Mouse (Mus musculus): ENCODE results near the gene Trak1.
A peak's percentile ranks its signal among the peaks of the same experiment; 100 is the strongest.

Gene Trak1

DNA sequence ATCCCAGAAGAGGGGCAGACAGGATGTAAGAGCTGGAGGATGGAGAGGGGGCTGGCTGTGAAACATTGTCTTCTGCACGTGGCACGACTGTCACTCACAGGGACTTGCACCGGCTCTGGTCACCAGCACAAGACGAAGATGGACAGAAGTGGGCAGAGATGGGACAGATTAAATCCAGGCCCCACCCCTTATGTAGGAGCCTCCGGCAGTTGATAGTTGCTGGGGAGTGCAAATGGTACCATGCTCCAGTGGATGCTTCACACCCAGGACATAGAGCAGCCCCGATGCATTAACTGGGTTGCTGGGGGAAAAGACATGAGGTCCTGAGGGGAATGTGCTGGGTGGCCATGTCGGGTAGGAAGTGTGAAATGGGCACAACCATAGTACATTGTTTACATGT, 2.1 kb upstream of the Trak1 start:
- no peak for DNase-seq (ENCODE audit: low spot score)

DNA sequence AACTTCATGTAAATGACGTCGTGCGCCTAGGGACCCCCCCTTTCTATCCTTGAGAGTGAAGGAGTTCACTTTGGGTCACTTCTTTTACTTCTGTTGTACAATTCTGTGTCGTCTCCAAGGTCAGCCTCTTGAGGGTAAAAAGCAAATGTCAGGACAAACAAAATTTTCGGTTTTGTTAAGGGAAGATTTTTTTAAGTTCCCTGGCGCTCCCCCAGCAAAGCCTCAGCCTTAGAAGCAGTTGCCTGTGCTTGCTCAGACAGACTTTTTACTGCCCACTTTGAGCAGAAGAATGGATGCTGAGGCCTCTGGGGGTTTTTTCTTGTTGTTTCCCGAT, 730 bp downstream of the Trak1 start:
- DNase-seq (ENCODE audit: low spot score), result peak; percentile 30

DNA sequence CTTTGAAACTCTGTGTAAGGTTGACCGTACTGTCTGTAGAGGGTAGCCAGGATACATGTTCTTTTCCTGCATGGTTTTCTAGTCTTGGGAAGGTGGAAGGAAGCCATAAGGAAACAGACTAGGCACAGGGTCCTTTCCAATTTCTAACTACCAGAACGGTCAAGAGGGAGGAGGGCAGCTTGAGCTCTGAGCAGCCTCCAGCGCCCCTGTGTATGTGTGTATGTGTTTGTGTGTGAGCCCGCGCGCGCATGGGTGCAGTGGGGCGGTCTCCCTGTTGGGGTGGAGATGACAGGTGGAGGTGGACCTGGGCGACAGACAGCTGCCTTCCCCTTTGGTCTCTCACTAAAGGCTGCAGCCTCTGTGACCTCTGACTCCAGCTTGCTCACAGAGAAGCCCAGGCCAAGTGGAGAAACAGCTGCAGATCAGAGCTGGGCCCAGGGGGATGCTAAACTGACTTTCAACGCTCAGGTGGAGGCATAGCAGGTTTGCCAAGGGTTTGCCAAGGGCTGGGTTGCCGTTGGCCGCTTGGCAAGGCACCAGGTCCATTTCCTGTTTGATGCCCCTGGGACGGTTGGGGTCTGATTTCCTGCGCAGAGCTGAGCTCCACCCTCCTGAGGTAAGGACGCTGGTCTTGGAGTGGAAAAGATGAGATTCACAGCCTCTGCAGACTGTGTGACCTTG, 1.2 kb downstream of the Trak1 start:
- peak; percentile 61 for DNase-seq (ENCODE audit: low spot score)

DNA sequence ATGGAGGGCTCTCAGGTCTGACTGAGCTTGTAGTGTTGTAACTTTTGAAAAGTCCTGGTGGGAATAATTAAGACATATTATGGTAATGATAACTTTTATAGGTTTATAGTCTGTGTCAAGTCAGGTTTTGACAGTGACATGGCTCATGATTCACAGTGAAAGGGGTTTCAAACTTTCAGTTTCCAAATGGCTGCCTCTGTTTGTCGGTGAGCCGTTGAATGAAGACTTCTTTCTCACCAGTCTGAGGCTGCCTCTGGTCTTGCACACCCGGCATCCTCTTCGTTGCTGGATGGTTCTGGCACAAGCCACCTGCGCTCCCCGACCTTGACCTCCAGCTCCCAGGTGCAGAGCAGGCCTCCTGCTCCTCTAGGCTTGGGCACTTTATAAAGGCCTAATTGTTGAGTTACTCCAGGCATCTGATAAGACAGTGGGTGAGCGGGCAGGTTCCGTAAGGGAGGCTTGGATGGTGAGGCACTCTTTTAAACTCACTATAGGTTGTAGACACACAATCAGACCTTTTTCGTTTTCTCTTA, 2.0 kb downstream of the Trak1 start:
- DNase-seq (ENCODE audit: low spot score), result no peak

DNA sequence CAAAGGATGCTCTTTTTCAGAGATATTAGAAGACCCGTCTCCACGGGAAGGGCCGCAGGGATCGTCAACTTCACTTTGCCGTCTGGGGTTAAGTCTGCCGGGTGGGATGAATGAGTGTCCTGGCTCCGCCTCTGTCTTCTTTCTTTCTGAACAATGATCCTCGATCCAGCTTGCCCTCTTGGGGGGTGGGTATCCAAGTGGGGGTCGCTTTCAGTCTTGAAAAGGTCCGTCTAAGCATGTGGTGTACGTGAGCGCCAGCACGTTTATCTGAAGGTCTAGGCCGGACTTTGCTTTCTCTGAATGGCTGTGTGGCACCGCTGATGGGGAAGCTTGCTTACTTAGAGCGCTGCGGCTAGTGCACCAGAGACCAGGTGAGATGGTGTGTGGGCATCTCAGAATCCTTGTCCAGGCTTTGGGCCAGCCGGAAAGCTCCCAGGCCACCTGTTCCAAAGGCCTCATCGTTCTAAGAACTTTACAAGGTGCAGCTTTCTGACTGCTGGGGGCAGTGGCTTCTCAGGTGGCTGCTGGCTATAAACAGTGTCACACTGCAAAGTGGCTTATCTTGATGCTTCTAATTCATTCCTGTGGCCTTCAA, 2.8 kb downstream of the Trak1 start:
- no peak for DNase-seq (ENCODE audit: low spot score)

DNA sequence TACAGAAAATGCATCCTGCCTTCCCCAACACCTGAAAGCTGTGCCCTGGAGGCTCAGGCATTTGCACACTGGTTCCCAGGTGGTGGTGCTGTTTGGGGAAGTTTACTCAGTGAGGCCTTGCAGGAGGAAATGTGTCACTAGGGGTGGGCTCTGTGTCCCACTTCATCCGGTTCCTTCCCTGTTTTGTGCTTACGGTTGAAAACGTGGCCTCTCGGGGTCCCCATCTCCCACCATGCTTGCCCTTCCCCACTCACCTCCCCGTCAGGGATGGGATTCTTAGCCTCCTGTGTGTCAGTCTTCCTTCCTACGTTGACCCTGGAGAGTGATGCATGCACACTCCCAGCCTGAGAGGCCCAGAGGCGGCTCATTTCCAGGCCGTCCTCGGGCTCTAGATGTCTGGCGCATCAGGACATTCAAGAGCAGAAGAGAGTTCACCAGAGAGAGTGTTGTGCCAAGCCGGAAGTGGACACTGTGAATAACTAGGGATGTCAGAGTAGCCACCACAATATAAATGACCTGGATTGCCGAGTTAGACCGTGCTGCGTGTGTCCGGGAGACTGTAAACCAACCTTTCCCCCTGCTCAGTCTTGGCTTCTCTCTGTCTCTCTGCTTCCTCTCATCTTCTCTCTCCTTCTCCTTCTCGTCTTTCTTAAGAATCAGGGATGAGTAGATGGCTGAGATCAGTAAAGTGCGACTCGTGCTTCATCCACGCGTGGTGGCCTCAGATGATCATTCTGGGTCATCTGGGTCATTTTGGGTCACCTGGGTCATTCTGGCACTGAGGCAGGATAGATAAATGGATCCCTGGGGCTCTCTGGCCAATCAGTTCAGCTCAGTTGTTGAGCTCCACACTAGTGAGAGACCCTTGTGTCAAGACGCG, 4.0 kb downstream of the Trak1 start:
- DNase-seq (ENCODE audit: low spot score), result no peak

DNA sequence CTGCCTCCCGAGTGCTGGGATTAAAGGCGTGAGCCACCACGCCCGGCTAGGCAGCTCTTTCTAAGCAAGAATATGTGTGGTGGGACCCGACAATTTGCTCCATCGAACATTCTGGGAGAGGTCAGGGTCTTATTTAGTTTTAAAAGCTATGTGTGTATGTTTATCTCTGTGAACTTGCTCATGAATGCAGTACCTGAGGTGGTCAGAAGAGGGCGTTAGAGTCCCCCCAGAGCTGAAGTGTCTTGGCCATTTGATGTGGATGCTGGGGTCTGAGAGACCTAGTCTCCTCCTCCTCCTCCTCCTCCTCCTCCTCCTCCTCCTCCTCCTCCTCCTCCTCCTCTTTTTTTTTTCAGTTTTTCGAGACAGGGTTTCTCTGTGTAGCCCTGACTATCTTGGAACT, 5.2 kb downstream of the Trak1 start:
- DNase-seq (ENCODE audit: low spot score), result no peak

DNA sequence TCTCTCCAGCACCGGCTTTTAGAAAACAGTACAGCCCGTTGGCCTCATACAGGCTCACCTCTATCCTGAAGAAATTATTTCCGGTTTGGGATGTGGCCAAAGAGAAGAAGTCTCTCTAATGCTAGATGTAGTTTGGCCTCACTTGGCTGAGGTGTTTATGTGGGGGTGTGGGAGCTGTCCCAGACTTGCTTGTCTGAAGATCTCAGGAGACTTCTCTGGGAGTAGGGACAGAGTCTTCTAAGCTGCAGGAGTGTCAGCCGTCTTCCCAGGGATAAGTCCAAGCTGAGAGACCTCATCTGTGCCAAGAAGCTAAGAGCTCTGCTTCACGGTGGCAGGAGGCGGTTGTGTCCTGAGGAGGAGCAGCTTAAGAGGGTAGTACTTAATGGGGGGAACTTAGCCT, 5.8 kb downstream of the Trak1 start:
- no peak for DNase-seq (ENCODE audit: low spot score)

DNA sequence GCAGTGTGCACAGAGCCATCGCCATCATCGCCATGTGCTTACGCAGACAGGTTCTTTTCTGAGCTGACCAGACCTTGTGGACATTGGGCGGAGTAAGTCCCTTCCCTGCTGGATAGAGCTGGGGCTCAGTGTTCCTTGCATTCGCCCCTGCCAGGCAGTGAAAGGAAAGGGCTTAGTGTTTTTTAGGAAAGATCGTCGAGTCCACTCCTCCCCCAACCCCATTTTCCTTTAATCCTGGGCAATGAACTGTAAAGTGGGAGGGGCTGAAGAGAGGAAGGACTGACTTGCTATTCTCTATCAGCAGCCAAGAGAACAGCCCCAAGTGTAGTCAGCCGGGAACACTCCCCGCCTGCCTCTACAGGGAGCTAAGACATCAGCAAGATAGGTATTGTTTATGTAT, 6.4 kb downstream of the Trak1 start:
- DNase-seq (ENCODE audit: low spot score), result no peak

DNA sequence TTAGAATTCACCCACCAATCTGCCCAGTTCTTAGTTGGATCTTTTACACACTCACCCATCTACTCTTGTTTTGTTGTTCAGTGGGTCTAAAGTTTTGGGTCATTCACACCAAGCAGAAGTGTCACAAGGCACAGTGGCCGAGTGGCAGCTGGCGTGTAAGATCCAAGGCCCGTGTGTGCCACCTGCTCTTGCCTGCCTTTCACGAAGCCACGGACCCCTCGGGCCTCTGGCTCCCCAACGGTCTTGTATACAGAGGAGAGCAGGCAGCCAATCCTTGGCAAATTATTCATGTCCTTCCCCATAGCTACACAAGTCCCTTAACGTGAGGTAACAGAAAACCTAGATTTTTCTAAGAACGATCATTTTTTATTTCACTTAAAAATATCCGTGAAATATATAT, 7.2 kb downstream of the Trak1 start:
- DNase-seq (ENCODE audit: low spot score), result no peak

DNA sequence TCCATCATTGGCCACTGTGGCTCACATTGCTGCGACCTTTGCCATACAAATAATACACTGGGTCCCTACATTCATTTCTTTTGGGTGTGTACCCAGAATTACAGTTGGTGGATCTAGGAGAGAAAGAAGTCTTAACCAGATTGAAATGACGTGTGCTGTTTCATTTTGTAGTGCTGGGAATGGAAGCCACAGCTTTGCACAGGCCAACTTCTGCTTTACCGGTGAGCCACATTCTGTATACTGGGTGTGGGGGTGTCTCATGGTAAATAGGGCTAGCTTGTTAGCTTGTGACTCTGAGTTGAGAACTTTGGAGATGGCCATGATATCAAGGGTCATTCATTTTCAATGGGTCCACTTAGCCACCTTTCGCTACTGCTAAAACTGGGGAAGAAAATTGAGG, 8.2 kb downstream of the Trak1 start:
- DNase-seq (ENCODE audit: low spot score), result no peak

DNA sequence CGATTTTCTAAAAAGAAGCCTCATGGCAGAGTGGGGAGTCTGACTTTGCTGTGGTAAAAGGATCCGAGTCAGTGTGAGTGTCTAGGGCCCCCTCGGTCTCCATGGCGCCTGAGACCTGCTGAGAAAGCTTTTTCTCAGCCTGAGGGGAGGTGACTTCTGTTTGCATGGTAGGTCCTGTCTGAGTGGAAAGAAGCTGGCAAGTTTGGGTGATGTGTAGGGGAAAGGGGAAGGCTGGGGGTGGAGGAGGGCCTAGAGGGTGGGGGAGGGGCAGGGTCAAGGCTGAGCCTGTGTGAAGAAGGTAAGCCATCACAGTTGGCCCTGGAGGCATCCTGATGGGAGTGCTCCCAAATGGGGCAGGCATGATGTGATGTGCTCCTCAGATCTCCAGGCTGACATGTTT, 12.0 kb downstream of the Trak1 start:
- DNase-seq (ENCODE audit: low spot score), result no peak

DNA sequence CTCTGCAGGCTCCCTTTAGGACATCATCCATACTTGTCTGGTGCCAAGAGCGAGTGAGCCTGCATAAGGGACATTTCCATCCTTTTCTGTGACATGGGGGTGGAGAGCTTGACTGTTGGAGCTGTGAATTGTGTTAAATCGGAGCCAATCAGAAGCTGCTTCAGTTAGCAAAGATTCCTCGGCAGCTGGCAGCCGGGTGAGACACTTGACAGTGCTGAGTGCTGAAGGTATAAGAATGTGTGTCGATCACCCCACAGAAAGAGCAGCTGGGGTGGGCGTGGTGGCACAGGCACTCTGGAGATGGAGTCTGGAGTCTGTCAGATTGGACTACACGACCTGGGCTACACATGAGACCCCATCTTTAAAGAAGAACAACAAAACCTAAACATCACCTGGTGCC, 13.2 kb downstream of the Trak1 start:
- no peak for DNase-seq (ENCODE audit: low spot score)

DNA sequence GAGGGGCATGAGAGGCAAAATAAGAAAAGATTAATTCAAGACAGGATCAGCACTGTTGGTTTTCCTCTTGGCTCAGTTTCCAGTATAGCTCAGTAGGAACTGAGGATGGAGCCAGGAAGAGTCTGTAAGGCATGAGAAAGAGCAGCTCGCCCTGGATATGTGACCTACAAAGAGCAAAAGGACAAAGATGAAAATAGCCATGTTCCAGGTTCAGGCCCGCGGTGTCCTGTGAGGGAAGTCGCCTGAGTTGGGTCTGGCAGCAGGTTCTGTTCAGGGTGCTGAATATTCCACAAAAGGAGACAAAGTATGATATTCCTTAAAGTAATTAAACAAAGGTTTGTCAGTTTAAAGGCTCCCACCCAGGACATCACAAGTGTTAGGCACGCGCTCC, 14.5 kb downstream of the Trak1 start:
- no peak for DNase-seq (ENCODE audit: low spot score)

DNA sequence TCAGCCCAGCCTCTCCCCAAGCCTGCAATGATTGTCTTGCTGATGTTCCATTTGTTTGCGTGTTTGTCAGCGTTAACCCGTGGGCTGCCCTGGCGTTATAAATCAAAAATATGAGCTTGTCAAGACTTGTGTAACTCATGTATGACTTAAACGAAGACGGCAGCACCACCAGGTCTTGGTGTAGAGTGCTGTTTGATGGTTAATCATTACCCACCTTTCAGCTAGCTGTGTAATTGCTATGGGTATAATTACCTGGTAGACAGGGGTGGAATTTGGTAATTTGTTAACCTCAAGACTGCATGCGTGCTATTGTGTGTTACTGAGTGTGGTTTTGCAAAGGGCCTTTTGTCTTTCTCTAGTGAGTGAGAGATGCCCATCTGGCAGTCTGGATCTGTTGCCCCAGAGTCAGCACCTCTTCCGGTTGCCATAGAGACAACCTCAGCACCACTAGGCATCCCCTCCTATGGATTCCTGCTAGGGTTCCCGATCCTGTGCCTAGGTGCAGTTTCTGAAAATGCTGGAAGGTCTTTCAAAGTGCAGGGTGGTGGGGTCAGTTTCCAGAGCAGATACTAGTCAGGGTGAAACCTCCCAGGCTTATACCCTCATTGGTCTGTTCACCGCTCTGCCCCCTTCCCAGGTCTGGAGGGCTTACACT, 15.1 kb downstream of the Trak1 start:
- peak; percentile 43 for DNase-seq (ENCODE audit: low spot score)

DNA sequence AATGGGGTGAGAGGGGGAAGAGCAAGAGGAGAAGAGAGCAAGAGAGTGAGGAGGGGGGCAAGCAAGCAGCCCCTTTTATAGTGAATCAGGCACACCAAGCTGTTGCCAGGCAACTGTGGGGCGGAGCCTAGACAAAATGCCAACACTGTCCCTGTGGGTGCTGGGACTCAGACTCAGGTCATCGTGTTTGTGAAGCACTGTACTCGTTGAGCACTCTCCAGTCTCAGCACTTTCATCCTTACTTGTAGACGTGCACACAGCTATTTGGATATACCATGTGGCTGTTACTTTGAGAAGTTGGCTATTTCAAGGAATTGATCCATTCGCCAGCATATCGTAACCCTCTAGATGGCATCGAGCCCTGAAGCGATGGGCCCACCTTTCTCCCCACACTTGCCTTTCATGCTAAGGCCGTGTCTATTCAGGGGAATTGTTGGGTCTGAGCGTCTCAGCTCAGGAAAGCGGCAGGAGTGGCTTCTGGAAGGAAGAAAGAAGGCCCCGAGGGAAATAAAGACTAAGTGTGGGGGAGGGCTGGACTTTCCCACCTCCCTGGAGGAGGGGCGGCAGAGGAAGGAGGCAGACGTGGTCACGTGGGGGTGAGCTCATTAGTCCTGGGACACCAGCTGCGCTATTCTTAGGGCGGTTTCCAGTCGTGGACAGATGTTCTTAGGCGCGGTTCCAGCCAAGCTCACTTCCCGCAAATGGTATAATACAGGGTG, 16.5 kb downstream of the Trak1 start:
- peak; percentile 92 for DNase-seq (ENCODE audit: low spot score)

DNA sequence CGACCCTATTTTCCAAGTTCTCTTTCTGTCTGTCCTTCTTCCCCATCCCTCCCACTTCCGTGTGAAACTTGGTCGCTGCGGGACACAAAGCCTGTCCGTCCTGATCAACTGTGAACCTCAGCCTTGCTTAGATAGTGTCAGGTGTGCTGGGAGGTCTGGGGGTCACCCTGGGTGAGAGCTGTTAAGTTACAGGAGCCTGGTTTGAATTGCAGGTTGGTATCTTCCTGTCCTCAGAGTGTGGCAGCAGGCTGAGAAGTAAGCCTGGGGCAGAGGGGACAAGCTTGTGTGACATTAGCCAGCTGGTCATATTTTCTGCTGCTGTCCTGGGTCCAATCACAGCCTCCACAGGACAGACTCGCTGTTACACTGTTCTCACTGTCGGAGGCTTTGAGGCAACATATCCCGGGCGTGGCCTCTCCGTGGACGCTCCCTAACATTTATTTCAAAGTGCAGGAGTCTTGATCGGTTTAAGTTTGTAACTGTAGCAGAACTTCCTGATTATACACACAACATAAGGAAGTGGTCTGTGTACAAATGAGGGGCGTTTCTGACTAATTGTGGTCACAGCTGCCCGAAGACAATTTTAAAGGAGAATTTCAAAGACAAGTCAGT, 17.3 kb downstream of the Trak1 start:
- DNase-seq (ENCODE audit: low spot score), result peak; percentile 54

DNA sequence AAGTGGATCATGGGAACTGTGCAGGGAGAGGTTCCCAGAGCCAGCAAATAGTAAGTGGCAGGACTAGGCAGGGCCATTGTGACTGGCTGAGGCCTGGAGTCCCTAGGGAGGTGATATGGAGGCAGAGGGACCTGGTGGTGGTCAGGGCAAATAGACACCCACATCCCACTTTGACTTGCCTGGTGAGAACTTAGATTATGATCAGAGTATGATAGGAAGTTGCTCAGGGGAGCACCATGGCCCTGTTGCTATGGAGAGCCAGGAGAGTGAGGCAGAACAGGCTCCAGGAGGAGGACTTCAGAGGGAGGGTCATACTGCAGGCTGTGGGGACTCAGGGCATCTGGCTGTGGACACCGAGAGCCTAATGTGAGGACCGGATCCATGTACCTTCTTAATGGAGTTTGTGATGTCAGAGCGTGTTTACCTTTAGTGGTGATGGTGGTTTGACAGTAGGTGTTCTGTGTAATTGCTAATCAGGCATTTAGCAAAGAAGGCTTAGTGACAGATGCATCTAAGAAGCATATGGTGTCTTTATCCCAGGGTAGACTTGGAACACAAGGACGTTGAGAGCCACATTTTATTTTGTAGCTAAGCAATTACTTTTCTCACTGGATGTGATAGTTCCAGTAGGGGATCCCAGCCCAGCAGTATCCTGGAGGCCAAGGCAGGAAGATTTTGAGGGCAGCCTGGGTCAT, 18.7 kb downstream of the Trak1 start:
- DNase-seq (ENCODE audit: low spot score), result peak; percentile 44

DNA sequence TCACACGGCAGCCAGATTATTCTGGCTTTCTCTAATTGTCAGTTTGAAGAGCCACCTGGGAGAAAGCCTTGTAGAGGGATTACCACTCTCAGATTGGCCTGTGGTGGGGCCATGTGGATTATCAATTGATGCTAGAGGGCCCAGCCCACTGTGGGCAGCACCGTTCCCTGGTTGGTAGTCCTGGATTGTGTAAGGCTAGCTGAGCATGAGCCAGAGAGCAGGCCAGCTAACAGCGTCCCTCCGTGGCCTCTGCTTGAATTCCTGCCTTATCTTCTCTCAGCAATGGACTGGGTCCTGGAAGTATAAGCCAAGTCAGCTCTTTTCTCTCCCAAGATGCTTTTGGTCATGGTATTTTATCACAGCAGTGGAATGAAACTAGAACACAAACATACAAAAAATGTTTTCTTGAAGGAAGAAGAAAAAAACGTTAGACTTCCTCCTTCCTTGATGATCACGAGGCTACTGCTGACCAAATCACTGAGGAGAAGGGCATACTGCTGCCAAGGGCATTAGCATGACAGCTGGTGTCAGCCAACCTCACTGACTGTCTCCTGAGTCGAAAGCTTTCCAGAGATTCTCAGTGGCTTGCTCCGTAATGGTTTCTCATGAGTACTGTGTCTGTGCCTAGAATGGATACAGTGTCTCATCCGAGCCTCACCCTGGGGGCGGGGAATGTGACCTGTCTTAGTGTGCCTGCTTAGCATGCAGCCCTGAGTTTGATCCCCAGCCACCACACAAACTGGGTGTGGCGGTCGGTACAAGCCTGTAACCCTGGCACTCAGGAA, 19.5 kb downstream of the Trak1 start:
- peak; percentile 34 for DNase-seq (ENCODE audit: low spot score)

DNA sequence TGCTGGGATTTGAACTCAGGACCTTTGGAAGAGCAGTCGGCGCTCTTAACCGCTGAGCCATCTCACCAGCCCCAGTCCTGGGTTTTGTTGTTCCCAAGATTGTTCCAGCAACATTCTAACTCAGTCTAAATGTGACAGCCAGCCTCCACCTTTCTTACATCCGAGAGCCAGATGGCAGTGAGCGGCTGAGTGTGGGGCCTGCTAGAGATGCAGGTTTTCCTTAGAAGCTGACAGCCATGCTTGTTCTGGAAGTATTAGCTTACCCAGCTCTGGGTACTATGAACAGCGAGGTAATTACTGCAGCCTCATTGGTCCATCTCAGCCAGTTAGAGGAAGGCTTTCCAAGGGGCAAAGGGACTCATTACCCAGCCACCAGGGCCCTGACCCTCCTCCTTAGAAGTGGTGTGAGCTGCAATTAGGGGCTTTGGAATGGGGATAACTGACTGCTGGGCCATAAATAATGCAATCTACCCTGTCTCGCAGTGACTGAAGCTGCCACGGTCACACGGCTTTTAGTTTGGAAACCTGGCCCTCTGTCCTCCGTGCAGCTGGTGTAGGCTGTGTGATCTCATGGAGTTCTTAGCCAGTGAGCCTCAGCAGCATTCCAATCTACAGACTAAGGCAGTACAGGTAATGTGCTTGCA, 22.1 kb downstream of the Trak1 start:
- no peak for DNase-seq (ENCODE audit: low spot score)

Measured in MN1 (cell line).